Mouse (Mus musculus) G1E (cell line): Measurements from ENCODE around the gene Znfx1.

ENCODE experiments used
- CTCF ChIP-seq: IDR thresholded peaks from 2 replicates; pipeline ENCODE4 v1.5.1; 2012; ENCODE audit warnings: low read depth, low read length, inconsistent platforms, mixed read lengths
- GATA2 ChIP-seq: IDR thresholded peaks from 2 replicates; pipeline ENCODE4 v1.6.1; 2012; ENCODE audit warnings: low read depth, low read length, inconsistent platforms, borderline replicate concordance
- POLR2AphosphoS5 ChIP-seq: IDR thresholded peaks from 2 replicates; pipeline ENCODE4 v1.6.1; 2012; ENCODE audit warnings: low read depth, low read length, inconsistent platforms; ENCODE audit not compliant: insufficient replicate concordance
- TAL1 ChIP-seq: conservative IDR thresholded peaks from 2 replicates; pipeline ENCODE4 v1.6.1; 2012; ENCODE audit warnings: low read depth, low read length, inconsistent platforms, mixed read lengths

DNA sequence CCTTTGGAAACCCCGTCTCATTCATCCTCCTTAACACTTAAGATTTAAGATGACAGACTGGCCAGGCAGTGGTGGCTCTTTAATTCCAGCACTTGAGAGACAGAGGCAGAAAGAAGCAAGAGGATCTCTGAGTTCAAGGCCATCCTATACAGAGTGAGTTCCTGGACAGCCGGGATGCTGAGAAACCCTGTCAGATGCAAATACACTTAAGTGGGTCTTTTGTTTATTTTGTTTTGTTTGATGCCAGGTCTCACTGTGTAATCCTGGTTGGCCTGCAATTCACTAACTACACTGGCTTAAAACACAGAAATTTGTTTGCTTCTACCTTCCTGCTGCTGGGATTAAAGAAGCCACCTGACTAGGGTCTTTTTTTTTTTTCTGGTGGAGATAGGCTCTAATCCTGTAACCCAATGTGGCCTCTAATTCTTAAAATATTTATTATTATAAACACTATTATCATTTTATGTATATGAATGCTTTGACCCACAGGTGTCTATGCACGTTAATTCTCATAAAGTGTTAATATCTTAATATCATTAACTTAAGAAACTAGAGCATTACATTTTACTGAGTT, 3.9 kb downstream of the Znfx1 start:
- TF ChIP-seq CTCF (no peak), TAL1 (no peak), POLR2AphosphoS5 (no peak), GATA2 (no peak)
